Mouse (Mus musculus): ENCODE results near the gene Gstt1.

- TF ChIP-seq EP300 (IDR thresholded peaks at IDR 0.05; ENCODE audit: low read depth) (no peak), CTCF (IDR thresholded peaks at IDR 0.05; ENCODE audit: low read depth) (peak; percentile 75)
Observed at GRCm38 (mm10) chr10:75837248-75837759, 38.9 kb upstream of the Gstt1 start, which contains the start of gene Gstt2.

Measured in liver, embryonic 14.5 days (tissue).